Mouse (Mus musculus): Measurements from ENCODE around the gene Jmjd6. TPM values are rescaled to one million over a fixed set of nuclear protein-coding genes. Genes with fewer than 3 reads are reported as not detected.
A peak's percentile ranks its signal among the peaks of the same experiment; 100 is the strongest.

Gene Jmjd6
- 58.6 and 62.2 TPM in 2 replicates for polyA plus RNA-seq (2015; fragmentation: Nextera tagmentation; extraction: Ambion mirVana)

DNA sequence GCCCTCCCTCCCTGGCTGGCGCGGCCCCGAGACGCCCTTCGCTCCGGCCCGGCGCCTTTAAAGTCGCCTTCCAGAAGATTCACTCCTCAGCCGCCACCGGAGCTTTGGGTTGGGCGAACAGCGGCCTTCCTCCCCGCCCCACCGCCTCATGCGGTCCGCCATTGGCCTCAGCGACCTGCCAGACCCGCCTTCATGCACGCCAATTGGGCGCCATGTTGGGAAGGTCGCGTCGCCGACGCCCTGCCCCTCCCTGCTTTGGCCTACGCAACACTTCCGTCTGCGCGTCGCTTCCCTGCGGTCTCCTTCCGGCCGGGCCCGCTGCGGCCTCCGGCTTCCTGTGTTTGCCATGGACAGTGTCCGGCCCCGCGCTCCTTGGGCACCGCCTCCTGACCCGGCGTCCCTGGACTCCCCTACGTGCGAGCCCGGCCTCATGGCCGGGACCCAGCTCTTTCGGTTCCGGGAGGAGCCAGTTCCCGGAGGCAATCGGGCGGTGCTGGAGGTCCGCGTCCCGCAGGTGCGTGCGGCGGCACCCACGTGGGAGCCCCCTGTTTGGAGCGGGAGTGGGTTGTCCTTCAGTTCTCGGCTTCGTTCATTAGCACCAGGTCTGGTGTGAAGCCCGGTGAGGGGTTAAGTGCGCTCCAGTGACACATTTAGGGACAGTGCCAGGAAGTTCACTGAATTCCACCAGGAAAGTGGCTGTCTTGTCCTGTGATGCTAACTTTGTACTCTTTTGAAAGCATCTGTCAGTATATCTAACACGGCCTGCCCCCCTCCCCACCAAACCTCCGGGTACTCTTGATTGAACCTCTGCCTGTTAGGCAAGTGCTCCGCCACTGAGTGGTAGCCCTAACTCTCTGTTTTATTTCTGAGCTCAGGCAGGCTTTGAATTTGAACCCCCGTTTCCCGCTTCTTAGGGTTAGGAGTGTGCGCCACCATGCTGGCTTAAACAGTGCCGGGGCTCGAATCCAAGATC lies at the start of gene Jmjd6, which contains the start of gene Mettl23:
Jmjd6 (minus strand) TSS at position 189 of the 973 bp plus-strand sequence.
Mettl23 (plus strand) TSS at position 18 of the 973 bp plus-strand sequence.
- peak; percentile 97 for DNase-seq (ENCODE audit: low spot score)

DNA sequence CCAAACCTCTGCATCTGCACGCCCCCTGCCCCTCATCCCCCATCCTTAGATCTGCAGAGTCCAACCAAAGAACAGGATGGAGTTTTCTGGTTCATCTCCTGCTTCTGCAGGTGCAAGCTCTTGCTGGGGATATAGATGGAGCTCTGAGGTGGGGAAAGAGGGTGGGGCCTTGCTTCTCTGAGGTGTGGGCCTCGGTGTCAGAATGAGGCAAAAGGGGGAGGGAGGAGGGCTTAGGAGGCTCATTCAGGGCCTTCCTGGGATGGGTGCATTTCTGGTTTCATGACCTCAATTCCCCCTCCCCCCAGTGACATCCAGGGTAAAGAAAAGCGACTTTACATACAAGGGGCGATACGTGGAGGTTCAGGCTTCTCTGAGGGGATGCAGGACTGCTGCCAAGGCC lies 43.9 kb upstream of the Jmjd6 start:
- DNase-seq (ENCODE audit: low spot score), result peak; percentile 83

DNA sequence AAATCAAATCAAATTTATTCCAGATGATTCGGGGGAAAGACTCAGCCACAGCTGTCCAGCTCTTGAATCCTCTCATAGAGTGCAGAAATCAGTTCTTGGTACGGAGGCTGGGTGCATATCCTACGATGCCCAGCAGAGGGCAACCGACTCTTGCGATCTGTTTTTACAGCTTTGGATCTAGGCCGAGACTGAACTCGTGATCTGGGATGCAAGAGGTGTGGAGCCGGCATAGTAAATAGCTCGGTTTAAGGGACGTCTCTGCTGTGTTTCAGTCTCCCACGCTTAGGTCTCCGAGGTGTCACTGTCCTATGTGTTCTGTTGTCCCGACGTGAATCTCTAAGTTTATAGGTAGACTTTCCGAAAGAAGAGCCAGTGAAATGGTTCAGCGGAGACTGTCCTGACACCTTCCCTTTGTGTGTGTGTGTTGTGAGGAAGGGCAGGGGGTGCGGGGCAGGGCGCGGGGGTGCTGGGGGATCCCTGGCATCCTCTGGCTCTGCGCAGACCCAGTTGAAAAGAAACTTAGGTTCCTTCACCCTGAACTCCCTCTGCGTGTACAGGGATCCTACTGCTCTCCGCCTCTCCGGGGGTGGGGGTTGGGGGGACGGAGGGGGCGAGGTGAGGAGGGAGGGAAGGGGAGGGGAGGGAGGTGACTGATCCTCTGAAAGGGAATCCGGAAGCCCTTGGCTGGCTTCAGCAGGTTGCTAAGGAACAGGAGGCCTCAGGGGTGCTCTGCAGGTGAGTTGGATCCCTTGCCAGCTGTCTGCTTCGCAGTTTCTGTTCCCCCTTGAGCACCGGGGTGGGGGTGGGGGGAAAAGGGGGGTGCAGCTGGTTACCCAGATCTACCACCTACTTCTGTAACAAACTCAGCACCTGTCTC lies 42.3 kb upstream of the Jmjd6 start:
- peak; percentile 93 for DNase-seq (ENCODE audit: low spot score)

DNA sequence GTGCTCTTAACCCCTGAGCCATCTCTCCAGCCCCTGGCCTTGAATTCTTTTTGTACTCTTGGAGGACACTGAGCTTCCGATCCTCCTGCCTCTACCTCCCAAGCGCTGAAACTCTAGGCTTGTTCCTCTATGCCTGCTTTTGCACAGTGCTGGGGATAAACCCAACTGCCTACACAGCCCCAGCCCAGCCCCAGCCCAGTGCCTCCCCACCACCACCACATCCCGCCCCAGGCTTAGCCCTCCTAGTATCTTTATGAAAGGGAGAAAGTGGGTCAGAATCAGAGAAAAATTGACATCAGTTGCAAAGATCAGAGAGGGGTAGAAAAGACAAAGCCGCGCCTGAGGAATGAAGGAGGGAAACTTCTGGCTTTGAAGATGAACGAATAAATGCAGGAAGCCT lies 40.8 kb upstream of the Jmjd6 start:
- DNase-seq (ENCODE audit: low spot score), result peak; percentile 49

DNA sequence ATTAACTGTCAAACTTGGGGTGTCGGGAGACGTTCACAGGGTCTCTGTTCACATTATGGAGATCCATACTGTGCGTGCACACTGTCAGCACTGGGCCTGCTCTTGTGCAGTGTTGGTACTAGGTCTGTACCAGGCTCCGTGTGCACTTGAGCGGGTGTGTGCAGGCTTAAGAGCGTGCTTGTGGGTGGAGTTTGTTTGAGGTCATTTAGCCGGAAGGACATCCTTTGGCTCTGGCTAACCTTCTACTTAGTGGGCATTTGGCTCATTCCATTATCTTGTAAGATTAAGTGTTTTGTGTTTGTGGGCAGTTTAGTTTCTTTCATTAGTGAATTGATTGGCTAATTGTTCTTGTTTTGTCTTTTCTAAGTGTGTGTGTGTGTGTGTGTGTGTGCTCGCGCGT lies 39.2 kb upstream of the Jmjd6 start:
- DNase-seq (ENCODE audit: low spot score), result no peak

DNA sequence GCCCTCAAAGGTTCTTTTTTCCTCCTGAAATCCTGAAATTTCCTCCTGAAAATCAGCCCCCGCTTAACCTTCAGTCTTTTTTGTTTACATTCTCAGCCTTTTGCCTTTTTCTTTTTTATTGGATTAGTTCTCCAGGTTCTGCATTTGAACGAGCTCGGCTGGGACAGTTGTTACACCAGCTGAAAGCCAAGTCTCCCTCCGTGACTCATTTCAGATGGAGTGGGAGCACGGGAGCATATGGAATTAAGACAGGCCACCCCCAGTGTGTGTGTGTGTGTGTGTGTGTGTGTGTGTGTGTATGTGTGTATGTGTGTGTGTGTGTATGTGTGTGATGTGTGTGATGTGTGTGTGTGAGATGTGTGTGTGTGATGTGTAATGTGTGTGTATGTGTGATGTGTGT lies 38.2 kb upstream of the Jmjd6 start:
- DNase-seq (ENCODE audit: low spot score), result no peak

DNA sequence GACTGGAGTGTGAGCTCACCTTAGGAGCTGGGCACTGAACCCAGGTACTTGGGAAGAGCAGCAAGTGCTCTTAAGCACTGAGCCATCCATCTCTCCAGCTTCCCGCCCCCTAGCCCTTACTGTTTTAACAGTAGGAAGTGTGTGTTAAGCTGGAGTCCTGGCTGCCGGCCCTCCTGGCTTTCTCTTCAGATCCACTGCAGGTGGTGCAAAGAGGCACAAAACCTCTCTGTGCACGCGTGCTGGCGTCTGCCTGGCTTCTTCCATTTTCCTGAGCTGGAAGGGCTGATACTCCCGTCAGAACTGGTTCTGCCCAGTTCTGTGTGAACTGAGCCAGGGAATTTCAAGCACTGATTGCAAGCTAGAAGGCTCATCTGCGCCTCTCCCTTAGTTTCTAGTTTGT lies 37.6 kb upstream of the Jmjd6 start:
- DNase-seq (ENCODE audit: low spot score), result no peak

DNA sequence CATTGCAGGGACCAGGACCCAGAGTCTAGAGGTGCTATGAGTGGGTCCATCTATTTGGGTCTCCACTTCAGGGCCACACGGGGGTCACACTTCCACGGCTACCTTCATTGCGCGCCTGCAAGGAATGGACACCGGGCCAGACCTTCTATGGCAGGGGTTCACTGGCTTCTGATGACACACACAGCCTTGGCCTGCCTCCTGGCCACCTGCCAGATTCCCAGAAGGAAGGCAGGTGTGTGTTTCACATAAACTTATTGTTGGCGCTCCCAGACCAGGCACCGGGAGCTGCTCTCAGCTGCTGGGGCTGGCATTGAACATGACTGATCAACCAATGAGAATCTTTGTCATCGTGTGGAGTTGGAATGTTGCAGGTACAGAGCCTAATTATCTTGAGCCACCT lies 35.2 kb upstream of the Jmjd6 start:
- no peak for DNase-seq (ENCODE audit: low spot score)

DNA sequence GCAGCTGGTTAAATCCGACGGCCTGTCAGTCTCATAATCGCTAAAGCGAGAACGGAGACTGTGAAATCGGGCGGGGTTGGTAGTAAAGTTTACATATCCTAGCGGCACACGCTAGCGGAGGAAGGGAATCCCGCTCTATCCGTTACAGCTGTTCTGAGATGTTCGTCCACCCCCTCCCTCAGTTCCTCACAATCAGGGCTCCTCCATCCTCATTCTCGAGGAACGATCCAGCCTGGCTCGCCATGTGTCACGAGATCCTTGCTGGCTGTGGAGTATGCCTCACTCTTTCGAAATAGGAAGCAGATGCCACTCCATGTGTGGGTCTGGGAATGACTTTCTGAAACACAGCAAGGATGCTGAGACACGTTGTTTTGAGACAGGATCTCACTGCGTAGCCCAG lies 30.7 kb upstream of the Jmjd6 start:
- DNase-seq (ENCODE audit: low spot score), result no peak

DNA sequence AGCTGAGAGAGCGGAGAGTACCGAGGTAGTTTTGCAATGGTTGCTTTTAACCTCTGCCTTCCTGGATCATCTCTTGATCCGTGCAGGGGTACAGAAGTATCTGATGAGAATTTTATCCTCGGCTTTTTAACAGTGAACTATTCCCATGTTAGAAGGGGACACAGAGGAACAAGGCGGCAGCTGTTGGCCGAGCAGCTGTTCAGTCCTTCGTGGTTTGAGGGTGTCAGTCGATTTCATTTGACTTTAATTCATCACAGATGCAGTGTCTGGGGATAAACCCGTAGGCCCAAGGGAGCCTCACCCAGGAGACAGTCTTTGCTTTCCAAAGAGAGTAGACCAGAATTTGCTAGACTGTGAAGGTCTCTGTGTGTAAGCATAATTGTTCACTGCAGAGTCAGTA lies 28.3 kb upstream of the Jmjd6 start:
- DNase-seq (ENCODE audit: low spot score), result no peak

DNA sequence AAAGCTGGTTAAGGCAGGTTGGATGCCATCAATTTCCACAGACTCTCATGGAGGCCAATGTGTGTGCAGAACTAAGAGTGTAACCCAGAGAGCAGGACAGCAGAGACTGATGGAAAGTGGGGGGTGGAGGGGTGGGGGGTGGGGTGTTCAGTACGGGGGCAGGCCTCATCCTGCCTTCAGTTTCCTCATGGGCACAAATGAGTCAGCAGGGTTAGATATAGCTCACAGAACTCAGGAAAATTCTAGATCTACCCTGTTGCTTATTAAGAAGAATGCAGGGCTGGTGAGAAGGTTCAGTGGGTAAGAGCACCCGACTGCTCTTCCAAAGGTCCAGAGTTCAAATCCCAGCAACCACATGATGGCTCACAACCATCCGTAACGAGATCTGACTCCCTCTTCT lies 26.4 kb upstream of the Jmjd6 start:
- no peak for DNase-seq (ENCODE audit: low spot score)

DNA sequence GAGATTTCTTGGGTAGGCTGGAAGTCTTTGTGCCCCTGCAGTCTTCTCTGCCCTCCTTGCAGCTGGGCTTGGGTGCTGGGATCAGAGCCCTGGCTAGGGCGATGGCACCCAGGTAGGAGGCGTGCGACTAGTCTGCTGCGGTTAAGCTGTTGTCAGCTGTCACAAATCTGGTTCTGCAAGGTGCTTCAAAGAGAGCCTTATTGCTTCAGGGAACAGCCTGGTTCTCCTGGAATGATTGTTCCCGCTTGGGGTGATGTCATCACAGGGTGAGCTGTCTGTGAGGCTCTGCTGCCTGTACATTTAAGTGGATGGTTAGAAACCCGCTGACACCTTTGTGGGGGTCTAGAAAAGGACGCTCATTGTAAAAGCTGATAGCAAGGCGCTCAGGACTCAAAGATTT lies 26.0 kb upstream of the Jmjd6 start:
- no peak for DNase-seq (ENCODE audit: low spot score)

DNA sequence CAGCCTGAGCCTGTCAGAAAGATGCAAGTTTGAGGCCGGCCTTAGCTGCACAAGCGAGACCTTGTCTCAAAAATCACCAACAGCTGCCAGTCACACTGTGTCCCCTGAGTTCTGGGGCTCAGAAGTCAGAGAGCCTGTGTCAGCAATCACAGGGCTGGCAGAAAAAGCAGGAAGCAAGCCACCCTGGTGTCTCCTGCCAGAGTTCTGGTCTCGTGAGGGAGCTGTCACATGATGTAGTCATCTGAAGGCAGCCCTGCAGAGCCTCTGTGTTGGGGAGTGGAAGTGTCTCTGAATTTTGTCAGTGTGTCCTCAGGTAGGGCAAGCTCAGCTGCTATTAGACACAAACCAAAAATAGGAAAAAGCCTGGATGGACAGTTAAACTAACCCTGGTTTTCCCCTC lies 24.9 kb upstream of the Jmjd6 start:
- DNase-seq (ENCODE audit: low spot score), result no peak

DNA sequence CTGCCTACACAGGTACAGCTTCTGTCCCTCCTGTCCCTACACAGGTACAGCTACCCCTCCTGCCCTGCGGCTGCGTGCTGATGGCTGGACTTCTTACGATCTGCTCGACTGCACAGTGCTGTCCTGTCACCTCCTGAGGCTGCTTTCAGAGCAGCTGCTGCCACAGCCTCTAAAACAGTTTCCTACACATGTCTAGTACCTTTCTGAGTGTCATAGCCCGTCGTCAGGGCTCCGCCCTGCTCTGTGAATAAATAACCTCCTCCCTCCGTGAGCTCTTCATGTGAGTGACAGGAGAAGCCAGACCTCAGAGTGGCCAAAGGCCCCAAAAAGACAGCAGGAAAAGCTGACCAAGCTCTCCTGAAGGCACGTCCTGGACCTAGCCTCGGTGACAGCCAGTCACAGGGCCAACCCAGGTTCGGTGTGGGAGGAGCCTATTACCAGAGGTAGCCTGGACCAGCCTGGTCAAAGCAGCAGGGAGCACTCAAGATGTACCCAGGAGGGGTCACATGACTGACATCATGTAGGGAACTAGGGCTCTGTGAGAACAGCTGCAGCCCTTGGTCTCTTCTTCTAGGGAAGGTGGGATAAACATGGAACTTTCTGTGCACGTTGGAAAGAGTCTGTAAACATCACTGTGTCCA lies 22.8 kb upstream of the Jmjd6 start:
- no peak for DNase-seq (ENCODE audit: low spot score)

DNA sequence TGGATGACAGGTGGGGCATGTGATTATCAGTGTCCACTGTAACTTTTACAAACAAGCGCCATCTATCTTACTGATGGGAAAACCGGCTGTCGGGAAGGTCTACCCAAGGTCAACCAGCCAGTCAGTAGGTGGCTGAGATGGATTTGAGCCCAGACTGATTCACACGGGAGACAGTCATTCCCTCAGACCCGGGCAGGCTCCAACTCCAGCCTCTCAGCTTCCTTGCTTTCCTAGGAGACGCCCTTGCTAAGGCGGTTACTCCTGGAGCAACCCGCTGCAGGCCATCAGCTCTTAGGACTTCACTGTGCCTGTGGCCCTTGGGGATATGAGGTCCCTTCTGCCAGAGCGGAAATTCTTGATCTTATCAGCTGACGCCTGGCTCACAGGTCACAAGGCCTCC lies 21.2 kb upstream of the Jmjd6 start:
- DNase-seq (ENCODE audit: low spot score), result no peak

DNA sequence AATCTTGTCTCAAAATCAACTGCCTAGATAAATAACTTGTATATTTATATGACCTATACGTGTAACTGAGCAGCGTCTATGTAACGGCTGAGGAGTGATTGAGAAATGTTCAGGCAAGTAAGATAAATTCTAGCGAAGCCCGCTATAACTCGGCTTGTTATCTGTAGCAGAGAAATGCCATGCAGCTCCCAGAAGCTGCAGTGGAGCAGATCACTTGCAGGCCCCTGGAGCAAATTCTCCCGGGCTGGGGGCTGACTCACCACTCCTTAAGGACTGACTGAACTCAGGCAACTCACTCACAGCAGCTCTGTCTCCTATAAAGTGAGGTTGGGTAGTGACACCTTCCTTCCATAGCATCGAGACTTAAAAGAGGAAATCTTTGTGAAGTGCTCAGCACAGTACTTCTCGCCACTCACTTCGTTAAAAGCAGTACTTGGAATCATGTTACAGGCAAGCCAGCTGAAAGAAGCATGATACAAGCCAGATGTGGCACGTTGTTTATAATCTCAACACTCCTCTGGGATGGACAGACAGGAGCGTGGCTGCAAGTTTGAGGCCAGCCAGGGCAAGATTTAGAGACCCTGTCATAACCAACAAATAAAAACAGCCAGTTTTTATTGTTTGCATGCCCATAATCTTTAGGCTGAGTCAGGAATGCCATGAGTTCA lies 14.1 kb upstream of the Jmjd6 start:
- DNase-seq (ENCODE audit: low spot score), result no peak

DNA sequence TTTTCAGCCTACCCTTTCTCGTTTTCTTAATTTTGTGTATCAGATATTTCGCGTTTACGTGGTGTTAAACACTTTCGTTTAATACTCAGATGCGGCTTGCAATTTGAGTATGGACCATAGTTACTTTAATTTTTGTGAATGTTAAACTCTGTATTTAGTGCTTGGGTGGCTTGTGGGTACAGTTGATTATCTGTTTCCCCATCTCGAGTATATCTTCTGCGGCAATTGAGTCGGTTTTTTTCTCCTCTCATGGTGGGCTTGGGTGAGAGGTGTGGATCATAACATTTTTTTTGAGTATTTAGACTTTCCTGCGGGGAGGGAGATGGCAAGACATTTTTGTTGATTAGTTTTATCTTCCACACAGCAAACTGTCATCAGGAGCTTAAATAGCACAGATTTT lies 11.0 kb upstream of the Jmjd6 start:
- no peak for DNase-seq (ENCODE audit: low spot score)

DNA sequence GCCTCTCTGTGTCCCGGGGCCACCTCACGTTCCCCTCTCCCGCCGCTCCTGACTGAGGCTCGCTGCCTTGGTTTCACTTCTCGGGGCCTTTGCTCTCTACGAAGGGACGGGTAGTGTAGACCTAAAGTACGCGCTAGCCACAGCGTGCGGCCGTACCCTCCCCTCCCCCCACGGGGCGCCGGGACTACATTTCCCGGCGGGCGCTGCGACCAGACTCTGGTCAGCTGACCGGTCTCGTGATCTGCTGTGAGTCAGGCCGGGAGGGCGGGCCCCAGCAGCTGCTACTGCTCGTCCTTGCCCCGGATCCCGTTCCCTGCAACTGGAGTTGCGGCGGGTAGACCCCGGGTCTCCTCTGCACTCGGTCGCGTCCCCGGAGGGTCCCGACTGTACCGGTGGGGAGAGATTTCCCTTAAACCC lies 10.3 kb upstream of the Jmjd6 start:
- DNase-seq (ENCODE audit: low spot score), result peak; percentile 95

DNA sequence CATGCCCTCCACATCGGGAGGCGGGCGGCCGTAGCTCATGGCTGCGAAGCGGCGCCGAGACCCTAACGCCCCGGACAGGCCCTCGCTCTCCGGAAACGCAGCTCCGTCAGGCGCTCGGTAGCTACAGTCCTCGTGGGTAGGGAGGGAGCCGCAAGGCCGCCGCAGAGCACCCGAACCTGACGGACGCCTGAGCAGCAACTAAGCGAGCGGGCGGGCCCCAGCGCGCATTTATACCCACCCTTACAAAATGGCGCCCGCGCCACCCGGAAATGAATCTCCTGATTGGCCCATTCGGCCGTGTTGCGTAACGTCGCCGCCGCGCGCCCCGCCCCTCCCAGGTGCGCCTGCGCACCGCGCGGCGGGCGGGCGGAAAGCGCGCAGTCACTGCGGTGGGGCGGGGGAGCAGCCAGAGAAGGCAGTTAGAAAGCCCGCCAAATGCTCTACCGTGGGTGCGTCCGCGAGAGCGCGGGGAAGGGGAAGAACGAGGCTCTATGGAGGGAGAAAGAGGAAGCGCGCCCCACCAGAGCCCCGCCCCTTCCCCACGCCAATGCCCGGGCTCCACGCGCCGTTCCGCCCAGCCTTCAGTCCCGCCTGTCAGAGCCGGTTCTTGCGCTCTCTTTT lies 9.8 kb upstream of the Jmjd6 start, which contains the start of gene Srsf2:
Srsf2 (minus strand) TSS at position 204 of the 621 bp plus-strand sequence.
- DNase-seq (ENCODE audit: low spot score), result peak; percentile 98

DNA sequence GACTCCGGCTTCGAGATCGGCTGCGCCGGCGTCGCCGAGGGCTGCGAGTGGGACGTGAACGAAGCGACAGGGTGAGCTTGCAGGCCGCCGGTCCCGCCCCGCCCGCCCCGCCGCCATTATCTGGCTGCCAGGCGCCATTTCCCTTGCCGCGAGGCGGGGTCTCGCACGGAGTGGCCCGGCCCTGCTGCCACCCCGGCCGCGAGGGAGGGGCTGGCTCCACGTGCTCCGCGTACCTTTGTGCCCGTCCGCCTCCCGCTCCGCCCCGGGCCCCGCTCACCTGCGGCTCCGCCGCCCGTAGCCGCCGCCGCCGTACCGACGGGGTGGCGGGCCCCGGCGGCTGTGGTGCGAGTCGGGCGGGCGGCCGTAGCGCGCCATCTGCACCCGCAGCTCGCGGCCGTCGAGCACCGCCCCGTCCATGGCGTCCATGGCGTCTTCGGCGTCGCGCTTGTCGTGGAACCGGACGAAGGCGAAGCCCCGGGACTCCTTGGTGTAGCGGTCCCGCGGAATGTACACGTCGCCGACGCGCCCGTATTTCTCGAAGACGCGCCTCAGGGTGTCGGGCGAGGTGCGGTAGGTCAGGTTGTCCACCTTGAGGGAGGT lies 9.1 kb upstream of the Jmjd6 start, which contains the start of gene Mfsd11:
Mfsd11 (plus strand) TSS at position 150 of the 600 bp plus-strand sequence.
- peak; percentile 80 for DNase-seq (ENCODE audit: low spot score)
